Mouse (Mus musculus): ENCODE measurements at regions not wholly inside any gene's neighbourhood (a gene's known extent, or its start where the extent isn't known, plus 50 kb on each side); places are given as distances from the start of the nearest gene placed in this dataset.

DNA sequence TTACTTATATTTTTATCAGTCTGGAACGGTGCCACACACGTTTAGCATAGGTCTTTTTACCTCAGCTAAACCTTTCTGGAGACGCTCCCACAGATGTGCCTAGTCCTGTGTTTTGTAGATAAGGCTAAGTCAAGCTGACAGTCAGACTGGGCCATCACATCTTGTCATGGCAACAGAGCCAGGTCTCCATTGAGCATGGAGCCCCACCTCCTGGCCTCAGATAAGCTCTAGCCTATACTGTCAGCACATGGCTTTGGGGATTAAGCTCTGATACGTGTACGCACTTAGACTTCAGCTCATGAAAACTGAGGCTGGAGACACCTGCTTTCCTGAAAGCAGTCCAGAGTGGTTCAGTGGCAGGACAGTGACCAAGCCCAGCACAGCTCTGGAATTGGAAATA is 392.4 kb upstream of the Kcnab2 start:
- TF ChIP-seq CTCF (IDR thresholded peaks at IDR 0.05; ENCODE audit: low read depth) (no peak), EP300 (IDR thresholded peaks at IDR 0.05; ENCODE audit: low read depth) (no peak)

Data from heart, postnatal 0 days (tissue).